In the genomic region with DNA sequence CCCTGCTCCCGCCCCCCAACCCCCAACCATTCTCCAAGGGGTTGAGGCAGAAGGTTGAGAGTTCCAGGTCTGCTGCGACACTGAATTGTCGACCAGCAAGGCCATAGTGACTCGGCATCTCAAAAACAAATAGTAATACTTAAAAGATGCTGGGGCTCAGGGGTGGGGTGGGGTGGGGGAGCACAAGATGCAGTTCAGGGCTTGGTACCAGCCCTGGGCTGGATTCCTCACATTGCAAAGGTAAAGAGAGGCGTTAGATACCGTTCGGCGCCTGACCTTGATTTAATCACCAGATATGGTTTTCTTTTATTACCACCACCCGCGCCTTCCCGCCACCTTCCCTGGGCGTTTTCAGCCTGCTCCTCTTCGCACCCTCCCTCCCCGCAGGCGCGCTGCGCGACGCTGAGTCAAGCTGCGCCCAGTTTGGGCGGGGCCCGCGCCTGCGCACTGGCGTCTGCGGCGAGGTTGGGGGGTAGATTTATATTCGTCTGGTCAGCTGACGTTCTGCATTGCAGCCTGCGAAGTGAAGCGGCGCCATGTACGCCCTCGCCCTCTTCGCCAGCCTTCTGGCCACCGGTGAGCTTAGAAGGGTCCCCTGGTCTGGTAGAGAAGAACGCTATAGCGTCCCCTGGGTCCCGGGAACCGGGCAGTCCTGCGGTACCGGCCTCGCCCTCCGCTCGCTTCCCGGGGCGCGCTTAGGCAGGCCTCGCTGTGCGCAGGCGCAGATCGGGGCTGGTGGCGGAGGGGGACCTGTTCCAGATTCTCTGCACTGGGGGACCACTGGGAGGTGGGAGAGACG, we compare ENCODE assay signal across 8 mouse cellular contexts. TPM values are rescaled to one million over a fixed set of nuclear protein-coding genes. Genes with fewer than 3 reads are reported as not detected.
DNase-seq lines count a peak whose midpoint lies in the region; ATAC-seq lines count a peak whose summit lies in the region.

A gene (plus strand): TSS at position 421 of the 799 bp plus-strand sequence.

- H3K27me3 ChIP-seq in megakaryocyte, embryonic 14.5 days (replicated peaks): no peaks in the 10 kb centered on the region

- peak; percentile 96 for DNase-seq in ZHBTc4 (ENCODE audit: low read depth, low spot score)
- DNase-seq in gastrocnemius, adult 8-10 months (ENCODE audit: low spot score in 2 of 2): peak; percentile 89 to 93
- DNase-seq in hindlimb bud, embryonic 11.5 days (ENCODE audit: extremely low spot score, low read depth, low spot score): peak; percentile 46
- peak; percentile 92 for DNase-seq in left cerebral cortex, adult 8-10 months (ENCODE audit: low spot score in 2 of 2)
- DNase-seq in right cerebral cortex, postnatal 10 days (ENCODE audit: low spot score in 2 of 2): peak; percentile 95 to 97
- DNase-seq in urinary bladder, postnatal 25 days (ENCODE audit: low spot score): peak; percentile 95

- peak; percentile 67 for ATAC-seq in common myeloid progenitor, adult 5-6 weeks (replicated peaks; ENCODE audit: low read depth, poor library complexity, severe bottlenecking)

- H3K4me1 ChIP-seq in megakaryocyte, embryonic 14.5 days: peaks cover 65% of the 10 kb centered on the region

- H3K36me3 ChIP-seq in megakaryocyte, embryonic 14.5 days (replicated peaks; ENCODE audit: low read length): peaks cover 30% of the 10 kb centered on the region

- H3K9me3 ChIP-seq in megakaryocyte, embryonic 14.5 days: no peaks in the 10 kb centered on the region

- H3K4me3 ChIP-seq in megakaryocyte, embryonic 14.5 days (replicated peaks): peak within 1 kb of the TSS; percentile 96

RNA-seq across cellular contexts. Expression of the gene that starts here (rescaled TPM):
- total RNA-seq in common myeloid progenitor, adult 5-6 weeks (2017): 149 and 150 TPM in 2 replicates
- total RNA-seq in gastrocnemius, adult 8-10 months (2022): 100 to 1,000 TPM; 813 to 866 (median 853) TPM
- 1,000 to 10,000 TPM; 1,605 to 1,722 (median 1,654) TPM for total RNA-seq in left cerebral cortex, adult 8-10 months (2022)
- 220 and 417 TPM in 2 replicates for polyA plus RNA-seq in megakaryocyte, embryonic 14.5 days (2012; ENCODE audit: insufficient read depth, low replicate concordance)

Comparison
In these comparisons a context has a peak if more than half of its experiments do, and no peak if none do; other contexts are left out.
1. Peak in every context shown above with its lines: DNase-seq, ATAC-seq and H3K4me3 ChIP-seq.
2. DNase-seq: peak in every context shown above with its lines; median percentile 96 in ZHBTc4; 96 in right cerebral cortex, postnatal 10 days; 95 in urinary bladder, postnatal 25 days; 92 in left cerebral cortex, adult 8-10 months; 91 in gastrocnemius, adult 8-10 months; 46 in hindlimb bud, embryonic 11.5 days.